Mouse (Mus musculus) forebrain, embryonic 11.5 days (tissue): Measurements from ENCODE around the gene Mypop. TPM values are rescaled to one million over a fixed set of nuclear protein-coding genes. Genes with fewer than 3 reads are reported as not detected.

Source experiments
- ATAC-seq: fragments of 200-750 bp; cut with Nextera tagmentation; replicated peaks from 2 replicates; pipeline ENCODE4 v1.8.0; 2017; ENCODE audit warnings: moderate TSS enrichment; ENCODE audit not compliant: low FRiP score
- DNase-seq: peaks from one replicate; pipeline ENCODE4 v3.0.0-alpha.2; 2017; ENCODE audit warnings: low spot score
- H3K27ac ChIP-seq: fragments of 300-500 bp; sonication (generic); 2 replicates; pipeline ENCODE4 v1.5.1; 2014; ENCODE audit warnings: low read depth, low read length
- H3K27me3 ChIP-seq: fragments of 300-500 bp; sonication (generic); 2 replicates; pipeline ENCODE4 v1.6.1; 2014; ENCODE audit warnings: mild to moderate bottlenecking, low read length, mixed read lengths; ENCODE audit not compliant: control insufficient read depth, insufficient read depth
- H3K36me3 ChIP-seq: fragments of 300-500 bp; sonication (generic); 2 replicates; pipeline ENCODE4 v1.6.1; 2014; ENCODE audit warnings: mild to moderate bottlenecking, low read length, moderate library complexity, mixed read lengths; ENCODE audit not compliant: control insufficient read depth, insufficient read depth
- H3K4me1 ChIP-seq: fragments of 300-500 bp; sonication (generic); replicated peaks from 2 replicates; pipeline ENCODE4 v1.6.1; 2014; ENCODE audit warnings: low read length, mixed read lengths; ENCODE audit not compliant: control insufficient read depth, insufficient read depth
- H3K4me2 ChIP-seq: fragments of 300-500 bp; sonication (generic); 2 replicates; pipeline ENCODE4 v1.6.1; 2014; ENCODE audit warnings: low read depth, mild to moderate bottlenecking, low read length, moderate library complexity, mixed read lengths; ENCODE audit not compliant: severe bottlenecking
- H3K4me3 ChIP-seq: fragments of 300-500 bp; sonication (generic); 2 replicates; pipeline ENCODE4 v1.5.1; 2014; ENCODE audit warnings: low read depth, low read length
- H3K9ac ChIP-seq: fragments of 300-500 bp; sonication (generic); 2 replicates; pipeline ENCODE4 v1.6.1; 2014; ENCODE audit warnings: low read length
- H3K9me3 ChIP-seq: fragments of 300-500 bp; sonication (generic); 2 replicates; pipeline ENCODE4 v1.6.1; 2016; ENCODE audit warnings: low read length, mixed read lengths; ENCODE audit not compliant: control insufficient read depth
- WGBS: fragments of 180-500 bp; shearing (Covaris S2); extraction: QIAGEN DNeasy Blood & Tissue Kit; methylation state at CpG from one replicate; pipeline ENCODE4 v1.1.7; 2014; 5-methylcytosine and 5-hydroxymethylcytosine counted together
- polyA plus RNA-seq: library from polyadenylated mRNA; unstranded; fragments of >200 nt; fragmentation: Nextera tagmentation; extraction: Ambion mirVana; gene quantifications from 2 replicates; pipeline ENCODE4 v1.2.1, GENCODE M21; 2014

Gene Mypop
- polyA plus RNA-seq, 1 experiment from 2014 or later = 4.7 TPM

- Histone ChIP-seq H3K9ac (peak overlapping the region; percentile 72), H3K4me1 (peaks cover 23% of the 10 kb centered on the region), H3K36me3 (no peaks in the 10 kb centered on the region; the same call in 1 of the 2 replicates), H3K27ac (peak overlapping the region; percentile 37; the same call in 1 of the 2 replicates), H3K4me3 (peak overlapping the region; percentile 51), H3K9me3 (no peaks in the 10 kb centered on the region), H3K27me3 (peaks cover 6% of the 10 kb centered on the region; the same call in 1 of the 2 replicates), H3K4me2 (peak overlapping the region; percentile 90)
- whole genome bisulfite sequencing = under 1% methylated on average over 97 of the region's 107 CpGs
- ATAC-seq (peak; percentile 45), DNase-seq (peak; percentile 82)
These were observed 33.3 kb upstream of the Mypop start for GRCm38 (mm10) chr7:18957569-18958383.

- DNase-seq (no peak), ATAC-seq (no peak; the same call in none of the 2 replicates)
- Histone ChIP-seq H3K36me3 (no peaks in the 10 kb centered on the region), H3K9ac (peak overlapping the region; percentile 72), H3K4me1 (peaks cover 26% of the 10 kb centered on the region), H3K27me3 (peaks cover 6% of the 10 kb centered on the region; the same call in 1 of the 2 replicates), H3K27ac (no peak overlapping the region), H3K4me2 (peak overlapping the region; percentile 90), H3K4me3 (peak overlapping the region; percentile 51), H3K9me3 (no peaks in the 10 kb centered on the region)
- under 1% methylated on average over 21 of the region's 21 CpGs for WGBS
These were observed 32.7 kb upstream of the Mypop start for GRCm38 (mm10) chr7:18958384-18958766.

- Histone ChIP-seq H3K4me1 (peaks cover 26% of the 10 kb centered on the region), H3K9ac (no peak overlapping the region), H3K9me3 (no peaks in the 10 kb centered on the region), H3K27ac (no peak overlapping the region), H3K4me3 (no peak overlapping the region), H3K27me3 (peaks cover 10% of the 10 kb centered on the region; the same call in 1 of the 2 replicates), H3K4me2 (no peak overlapping the region), H3K36me3 (no peaks in the 10 kb centered on the region)
- DNase-seq (no peak), ATAC-seq (no peak)
- WGBS = 68% methylated on average over 8 of the region's 8 CpGs
These were observed 31.6 kb upstream of the Mypop start for GRCm38 (mm10) chr7:18959446-18959845.

- Histone ChIP-seq H3K36me3 (no peaks in the 10 kb centered on the region), H3K27ac (no peak overlapping the region), H3K4me1 (peaks cover 24% of the 10 kb centered on the region), H3K27me3 (peaks cover 11% of the 10 kb centered on the region; the same call in 1 of the 2 replicates), H3K9me3 (no peaks in the 10 kb centered on the region), H3K9ac (peak overlapping the region; percentile 37; the same call in 1 of the 2 replicates), H3K4me2 (peak overlapping the region; percentile 80), H3K4me3 (peak overlapping the region; percentile 35)
- ATAC-seq = no peak
- under 1% methylated on average over 17 of the region's 17 CpGs for WGBS
- no peak for DNase-seq
These were observed 28.8 kb upstream of the Mypop start for GRCm38 (mm10) chr7:18962171-18962792.

GRCm38 (mm10) chr7:18962795-18963194 lies 28.2 kb upstream of the Mypop start:
- WGBS = 0% methylated on average over 20 of the region's 20 CpGs
- peak; percentile 34; the same call in 1 of the 2 replicates for ATAC-seq
- peaks cover 20% of the 10 kb centered on the region for H3K4me1 ChIP-seq
- H3K4me3 ChIP-seq = peak overlapping the region; percentile 35
- H3K4me2 ChIP-seq = peak overlapping the region; percentile 80
- no peak for DNase-seq
- H3K9me3 ChIP-seq = no peaks in the 10 kb centered on the region
- H3K36me3 ChIP-seq = no peaks in the 10 kb centered on the region
- H3K27ac ChIP-seq = no peak overlapping the region
- peak overlapping the region; percentile 37; the same call in 1 of the 2 replicates for H3K9ac ChIP-seq
- peaks cover 11% of the 10 kb centered on the region; the same call in 1 of the 2 replicates for H3K27me3 ChIP-seq

GRCm38 (mm10) chr7:18963294-18963843 lies 27.7 kb upstream of the Mypop start:
- H3K9me3 ChIP-seq = no peaks in the 10 kb centered on the region
- peak overlapping the region; percentile 80; the same call in 1 of the 2 replicates for H3K4me2 ChIP-seq
- 1% methylated on average over 19 of the region's 19 CpGs for WGBS
- H3K27ac ChIP-seq = no peak overlapping the region
- peaks cover 17% of the 10 kb centered on the region for H3K4me1 ChIP-seq
- ATAC-seq (no peak), DNase-seq (no peak)
- peaks cover 11% of the 10 kb centered on the region; the same call in 1 of the 2 replicates for H3K27me3 ChIP-seq
- no peak overlapping the region for H3K9ac ChIP-seq
- peak overlapping the region; percentile 35 for H3K4me3 ChIP-seq
- no peaks in the 10 kb centered on the region for H3K36me3 ChIP-seq

GRCm38 (mm10) chr7:18965312-18965711 lies 25.7 kb upstream of the Mypop start:
- Histone ChIP-seq H3K9me3 (no peaks in the 10 kb centered on the region), H3K9ac (no peak overlapping the region), H3K4me1 (peaks cover 15% of the 10 kb centered on the region), H3K36me3 (no peaks in the 10 kb centered on the region), H3K4me3 (no peak overlapping the region), H3K4me2 (no peak overlapping the region), H3K27me3 (peaks cover 8% of the 10 kb centered on the region; the same call in 1 of the 2 replicates), H3K27ac (no peak overlapping the region)
- ATAC-seq (no peak), DNase-seq (no peak)
- 85% methylated on average over 5 of the region's 5 CpGs for WGBS

- WGBS = 10% methylated on average over 8 of the region's 8 CpGs
- no peak for DNase-seq
These were observed 23.4 kb upstream of the Mypop start for GRCm38 (mm10) chr7:18967603-18968002.

More at GRCm38 (mm10) chr7:18967603-18968002, 23.4 kb upstream of the Mypop start:
- Histone ChIP-seq H3K4me3 (no peak overlapping the region), H3K27me3 (peaks cover 8% of the 10 kb centered on the region; the same call in 1 of the 2 replicates), H3K4me2 (no peak overlapping the region), H3K4me1 (peaks cover 4% of the 10 kb centered on the region), H3K36me3 (no peaks in the 10 kb centered on the region), H3K9ac (no peak overlapping the region), H3K9me3 (no peaks in the 10 kb centered on the region), H3K27ac (no peak overlapping the region)
- 0 out of 2 replicates have a peak, but pooled peaks have one; percentile 40 for ATAC-seq
